Mouse (Mus musculus): ENCODE results near the gene Tmx1. TPM values are rescaled to one million over a fixed set of nuclear protein-coding genes. Genes with fewer than 3 reads are reported as not detected.

Gene Tmx1
- polyA plus RNA-seq, 1 experiment from 2014 or later: 103 TPM

DNA sequence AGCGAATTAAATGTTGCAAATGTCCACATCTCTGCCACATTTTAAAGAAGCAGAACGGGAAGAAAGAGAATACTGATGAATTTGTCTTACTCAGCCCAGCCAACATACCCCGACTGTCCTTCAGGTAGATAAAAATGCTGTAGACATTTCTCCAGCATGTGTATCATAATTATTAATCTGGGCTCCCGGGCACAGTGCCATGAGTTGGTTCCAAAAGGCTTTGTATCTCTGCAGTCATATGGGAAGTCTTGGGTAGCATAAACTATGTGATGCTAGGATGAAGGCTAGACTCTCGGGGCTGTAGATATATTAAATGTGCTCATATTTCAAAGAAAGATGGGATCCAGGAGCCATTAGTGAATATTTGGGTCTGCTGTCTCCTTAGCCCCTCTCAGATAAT is 53.1 kb downstream of the Tmx1 start:
- WGBS (ENCODE audit: insufficient replicate concordance): 58% methylated on average over 5 of the region's 5 CpGs
- no peak for ATAC-seq (ENCODE audit: low read depth)

DNA sequence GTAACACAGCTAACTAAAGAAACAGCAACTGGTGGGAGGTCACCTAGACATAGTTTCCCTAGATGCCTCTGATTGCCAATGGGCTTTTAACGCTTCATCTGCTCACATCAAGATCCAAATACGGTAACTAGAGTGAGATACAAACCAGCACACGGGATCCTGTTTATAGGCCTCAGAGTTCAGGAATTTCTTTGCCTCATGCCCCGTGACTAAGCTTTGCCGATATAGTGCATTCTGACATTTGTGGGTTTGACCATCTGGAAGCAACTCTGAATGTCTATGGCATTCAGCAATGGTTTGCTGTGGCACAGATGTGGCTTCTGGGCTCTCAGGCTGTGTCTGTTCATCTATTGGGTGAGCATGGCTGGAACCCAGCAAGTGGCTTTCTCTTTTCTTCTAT is 59.1 kb downstream of the Tmx1 start:
- Histone ChIP-seq H3K4me3 (ENCODE audit: low read depth, low read length) (no peak overlapping the region), H3K36me3 (ENCODE audit: control insufficient read depth, insufficient read depth) (no peaks in the 10 kb centered on the region), H3K9ac (ENCODE audit: low read depth, low read length) (no peak overlapping the region), H3K4me1 (ENCODE audit: control insufficient read depth, low read depth, low read length) (no peaks in the 10 kb centered on the region), H3K27me3 (ENCODE audit: control insufficient read depth, insufficient read depth, low read depth, low read length) (no peaks in the 10 kb centered on the region), H3K27ac (ENCODE audit: low read length) (no peak overlapping the region), H3K9me3 (replicated peaks; ENCODE audit: control insufficient read depth, low read length) (no peaks in the 10 kb centered on the region), H3K4me2 (ENCODE audit: low read depth, low read length) (no peak overlapping the region)
- 71% methylated on average over 5 of the region's 5 CpGs for WGBS (ENCODE audit: insufficient replicate concordance)
- ATAC-seq (ENCODE audit: low read depth): no peak

More for the DNA sequence above, 53.1 kb downstream of the Tmx1 start:
- no peaks in the 10 kb centered on the region for H3K9me3 ChIP-seq (replicated peaks; ENCODE audit: control insufficient read depth, low read length)
- H3K4me2 ChIP-seq (ENCODE audit: low read depth, low read length): no peak overlapping the region
- H3K4me1 ChIP-seq (ENCODE audit: control insufficient read depth, low read depth, low read length): no peaks in the 10 kb centered on the region
- H3K4me3 ChIP-seq (ENCODE audit: low read depth, low read length): no peak overlapping the region
- H3K27ac ChIP-seq (ENCODE audit: low read length): no peak overlapping the region
- no peak overlapping the region for H3K9ac ChIP-seq (ENCODE audit: low read depth, low read length)
- H3K27me3 ChIP-seq (ENCODE audit: control insufficient read depth, insufficient read depth, low read depth, low read length): no peaks in the 10 kb centered on the region
- H3K36me3 ChIP-seq (ENCODE audit: control insufficient read depth, insufficient read depth): no peaks in the 10 kb centered on the region

DNA sequence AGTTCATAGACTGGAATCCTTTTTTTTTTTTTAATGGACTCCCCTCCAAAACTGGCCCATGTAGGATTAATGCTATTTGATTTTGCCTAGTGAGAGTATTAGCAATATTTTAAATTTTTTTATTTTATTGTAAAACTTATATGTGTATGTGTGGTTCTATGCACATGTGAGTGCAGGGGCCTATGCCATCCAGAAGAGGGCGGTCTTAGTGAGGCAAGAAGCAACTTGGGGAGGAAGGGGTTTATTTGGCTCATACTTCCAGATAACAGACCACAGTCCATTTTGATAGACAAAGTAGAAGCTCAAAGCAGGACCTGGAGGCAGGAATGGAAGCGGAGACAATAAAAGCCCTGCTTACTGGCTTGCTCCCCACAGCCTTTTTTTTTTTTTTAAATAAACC is 59.5 kb downstream of the Tmx1 start:
- WGBS (ENCODE audit: insufficient replicate concordance): 80% methylated on average over 2 of the region's 2 CpGs
- H3K4me1 ChIP-seq (ENCODE audit: control insufficient read depth, low read depth, low read length): no peaks in the 10 kb centered on the region
- H3K4me2 ChIP-seq (ENCODE audit: low read depth, low read length): no peak overlapping the region
- no peak overlapping the region for H3K9ac ChIP-seq (ENCODE audit: low read depth, low read length)
- ATAC-seq (ENCODE audit: low read depth): no peak
- no peaks in the 10 kb centered on the region for H3K9me3 ChIP-seq (replicated peaks; ENCODE audit: control insufficient read depth, low read length)
- H3K36me3 ChIP-seq (ENCODE audit: control insufficient read depth, insufficient read depth): no peaks in the 10 kb centered on the region
- H3K4me3 ChIP-seq (ENCODE audit: low read depth, low read length): no peak overlapping the region
- no peak overlapping the region for H3K27ac ChIP-seq (ENCODE audit: low read length)
- no peaks in the 10 kb centered on the region for H3K27me3 ChIP-seq (ENCODE audit: control insufficient read depth, insufficient read depth, low read depth, low read length)

Other genes with a start within 250 kb of the Tmx1 start
- 127 and 148 TPM in 2 replicates for gene Pygl, start 221.6 kb upstream of the Tmx1 start, polyA plus RNA-seq (2015; fragmentation: Nextera tagmentation; extraction: Ambion mirVana)
- gene Trim9, start 105.5 kb upstream of the Tmx1 start, polyA plus RNA-seq (2015; fragmentation: Nextera tagmentation; extraction: Ambion mirVana): 0.11 TPM in 1 of 2 replicates, not detected in the other